Mouse (Mus musculus): ENCODE results near the gene Map3k19.

- TF ChIP-seq ZNF384 (IDR thresholded peaks at IDR 0.05; ENCODE audit: low read depth, low read length) (no peak), MAFK (IDR thresholded peaks at IDR 0.05; ENCODE audit: insufficient read depth, low read depth, low read length) (no peak)
These were observed 58.5 kb downstream of the Map3k19 start for GRCm38 (mm10) chr1:127796341-127796740.

Data from ES-E14 (cell line).